Mouse (Mus musculus) hindbrain, postnatal 0 days (tissue): ENCODE measurements around the gene Ezh1. TPM values are rescaled to one million over a fixed set of nuclear protein-coding genes. Genes with fewer than 3 reads are reported as not detected.

Experiments used
- ATAC-seq: fragments of 200-750 bp; cut with Nextera tagmentation; 2 replicates; pipeline ENCODE4 v1.8.0; 2017; ENCODE audit warnings: mild to moderate bottlenecking, moderate TSS enrichment, moderate library complexity
- DNase-seq: peaks from one replicate; pipeline ENCODE4 v3.0.0-alpha.2; 2015; ENCODE audit warnings: low spot score
- H3K27ac ChIP-seq: fragments of 300-500 bp; sonication (generic); 2 replicates; pipeline ENCODE4 v1.5.1; 2014; ENCODE audit warnings: mild to moderate bottlenecking
- H3K27me3 ChIP-seq: fragments of 300-500 bp; sonication (generic); 2 replicates; pipeline ENCODE4 v1.6.1; 2014; ENCODE audit warnings: low read length, mixed read lengths; ENCODE audit not compliant: insufficient read depth
- H3K36me3 ChIP-seq: fragments of 300-500 bp; sonication (generic); 2 replicates; pipeline ENCODE4 v1.6.1; 2014; ENCODE audit warnings: low read length, mixed read lengths; ENCODE audit not compliant: insufficient read depth
- H3K4me1 ChIP-seq: fragments of 300-500 bp; sonication (generic); 2 replicates; pipeline ENCODE4 v1.6.1; 2014; ENCODE audit warnings: antibody characterized with exemption, low read length, mixed read lengths; ENCODE audit not compliant: insufficient read depth
- H3K4me2 ChIP-seq: fragments of 300-500 bp; sonication (generic); 2 replicates; pipeline ENCODE4 v1.6.1; 2014; ENCODE audit warnings: low read depth, mild to moderate bottlenecking, low read length, moderate library complexity, mixed read lengths
- H3K4me3 ChIP-seq: fragments of 300-500 bp; sonication (generic); 2 replicates; pipeline ENCODE4 v1.5.1; 2014; ENCODE audit warnings: low read length
- H3K9ac ChIP-seq: fragments of 300-500 bp; sonication (generic); replicated peaks from 2 replicates; pipeline ENCODE4 v1.6.1; 2014; ENCODE audit warnings: mild to moderate bottlenecking, low read length, moderate library complexity, mixed read lengths
- H3K9me3 ChIP-seq: fragments of 300-500 bp; sonication (generic); 2 replicates; pipeline ENCODE4 v1.6.1; 2016; ENCODE audit warnings: low read length, mixed read lengths
- CTCF ChIP-seq: IDR thresholded peaks from 2 replicates; pipeline ENCODE4 v1.5.1; 2016; ENCODE audit warnings: antibody characterized with exemption, control low read depth, low read depth
- WGBS: fragments of 180-500 bp; shearing (Covaris S2); extraction: QIAGEN DNeasy Blood & Tissue Kit; methylation state at CpG from one replicate; pipeline ENCODE4 v1.1.7; 2014; 5-methylcytosine and 5-hydroxymethylcytosine counted together
- polyA plus RNA-seq: library from polyadenylated mRNA; unstranded; fragments of >200 nt; fragmentation: Nextera tagmentation; extraction: Ambion mirVana; gene quantifications from 2 replicates; pipeline ENCODE4 v1.2.1, GENCODE M21; 2015
- total RNA-seq: library from RNA; depleted of rRNA; stranded (reverse); fragments of >200 nt; gene quantifications from 2 replicates; pipeline ENCODE4 v1.2.3, GENCODE M21; 2014

The Ezh1 gene
- total and polyA plus RNA-seq, 2 experiments from 2014 or later, result 22.2 to 26.7 TPM

GRCm38 (mm10) chr11:101263138-101263988 lies 37.1 kb upstream of the Ezh1 start:
- Histone ChIP-seq H3K27ac (no peak overlapping the region), H3K4me3 (no peak overlapping the region), H3K27me3 (peaks cover 15% of the 10 kb centered on the region), H3K9me3 (no peaks in the 10 kb centered on the region), H3K9ac (no peak overlapping the region), H3K36me3 (0 out of 2 replicates have a peak, but pooled peaks cover 5% of the 10 kb centered on the region), H3K4me1 (peaks cover 20% of the 10 kb centered on the region), H3K4me2 (no peak overlapping the region)
- DNase-seq (no peak), ATAC-seq (no peak)
- WGBS, result 6% methylated on average over 32 of the region's 32 CpGs
- TF ChIP-seq CTCF, result no peak

GRCm38 (mm10) chr11:101262272-101262967 lies 36.2 kb upstream of the Ezh1 start:
- no peak overlapping the region; the same call in 1 of the 2 replicates for H3K9ac ChIP-seq
- ATAC-seq (no peak), DNase-seq (no peak)
- TF ChIP-seq CTCF, result no peak
- H3K4me1 ChIP-seq, result peaks cover 20% of the 10 kb centered on the region
- peaks cover 15% of the 10 kb centered on the region for H3K27me3 ChIP-seq
- 0 out of 2 replicates have a peak overlapping the region, but pooled peaks have one; percentile 27 for H3K4me2 ChIP-seq
- H3K36me3 ChIP-seq, result peaks cover 9% of the 10 kb centered on the region; the same call in 1 of the 2 replicates
- WGBS, result 2% methylated on average over 24 of the region's 24 CpGs
- no peak overlapping the region for H3K4me3 ChIP-seq
- no peaks in the 10 kb centered on the region for H3K9me3 ChIP-seq
- no peak overlapping the region for H3K27ac ChIP-seq

- 0 out of 2 replicates have a peak, but pooled peaks have one; percentile 16 for ATAC-seq
- Histone ChIP-seq H3K9me3 (no peaks in the 10 kb centered on the region), H3K27ac (peak overlapping the region; percentile 41; the same call in 1 of the 2 replicates), H3K4me3 (peak overlapping the region; percentile 42), H3K4me1 (peaks cover 20% of the 10 kb centered on the region), H3K27me3 (peaks cover 11% of the 10 kb centered on the region; the same call in 1 of the 2 replicates), H3K4me2 (peak overlapping the region; percentile 97), H3K36me3 (peaks cover 11% of the 10 kb centered on the region; the same call in 1 of the 2 replicates), H3K9ac (peak overlapping the region; percentile 63)
- TF ChIP-seq CTCF, result no peak
- WGBS, result 1% methylated on average over 30 of the region's 30 CpGs
- DNase-seq, result no peak
Observed at GRCm38 (mm10) chr11:101260826-101261380, 34.6 kb upstream of the Ezh1 start.

GRCm38 (mm10) chr11:101259948-101260825 lies 33.9 kb upstream of the Ezh1 start, which contains the start of gene Wnk4:
Gene Wnk4 (plus strand): TSS chr11:101260567.
- peak; percentile 71 for ATAC-seq

GRCm38 (mm10) chr11:101259261-101259712 lies 33.0 kb upstream of the Ezh1 start:
- DNase-seq (no peak), ATAC-seq (no peak)
- H3K4me3 ChIP-seq, result no peak overlapping the region
- no peaks in the 10 kb centered on the region for H3K9me3 ChIP-seq
- 42% methylated on average over 6 of the region's 6 CpGs for WGBS
- TF ChIP-seq CTCF, result no peak
- H3K4me2 ChIP-seq, result peak overlapping the region; percentile 97; the same call in 1 of the 2 replicates
- H3K27ac ChIP-seq, result no peak overlapping the region
- no peak overlapping the region for H3K9ac ChIP-seq
- H3K27me3 ChIP-seq, result peaks cover 11% of the 10 kb centered on the region; the same call in 1 of the 2 replicates
- peaks cover 11% of the 10 kb centered on the region; the same call in 1 of the 2 replicates for H3K36me3 ChIP-seq
- peaks cover 15% of the 10 kb centered on the region for H3K4me1 ChIP-seq

More at GRCm38 (mm10) chr11:101259948-101260825, 33.9 kb upstream of the Ezh1 start, which contains the start of gene Wnk4:
- H3K4me3 ChIP-seq, result peak within 1 kb of the TSS; percentile 42
- DNase-seq, result peak; percentile 61
- 1% methylated on average over 42 of the region's 43 CpGs for WGBS
- H3K9me3 ChIP-seq, result no peaks in the 10 kb centered on the region
- peak within 1 kb of the TSS; percentile 41; the same call in 1 of the 2 replicates for H3K27ac ChIP-seq
- TF ChIP-seq CTCF, result no peak
- H3K4me2 ChIP-seq, result peak within 1 kb of the TSS; percentile 97
- peak within 1 kb of the TSS; percentile 63 for H3K9ac ChIP-seq
- H3K36me3 ChIP-seq, result peaks cover 11% of the 10 kb centered on the region; the same call in 1 of the 2 replicates
- peaks cover 17% of the 10 kb centered on the region for H3K4me1 ChIP-seq
- peaks cover 11% of the 10 kb centered on the region; the same call in 1 of the 2 replicates for H3K27me3 ChIP-seq
